Comparison of ENCODE assay signal across 15 mouse cellular contexts in the genomic region with DNA sequence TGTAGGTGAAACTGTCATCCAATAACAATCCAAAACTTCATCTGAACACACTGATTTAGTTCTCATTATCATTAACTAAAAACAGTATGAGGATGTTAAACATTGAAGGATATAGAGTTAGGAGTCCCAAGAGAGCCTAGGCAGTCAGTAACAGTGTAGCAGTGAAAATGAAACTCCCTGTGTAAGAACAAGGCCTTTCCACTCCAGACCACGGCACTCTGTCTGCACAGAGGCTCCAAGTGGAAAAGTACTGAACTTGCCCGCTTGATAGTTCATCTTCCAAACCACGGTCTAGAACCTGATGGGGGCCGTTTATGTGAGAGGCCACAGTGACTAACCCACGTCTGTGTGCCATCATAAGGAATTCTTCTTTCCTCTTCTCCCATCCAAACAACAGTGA.
A peak's percentile ranks its signal among the peaks of the same experiment; 100 is the strongest.
DNase-seq lines count a peak whose midpoint lies in the region; ATAC-seq and TF ChIP-seq lines count a peak whose summit lies in the region.
"Had no signal": no experiment of that assay in that cellular context is flagged by ENCODE, and none has a peak within 500 bp of the region (broad histone marks: within the 10 kb centered on the region; RNA-seq: fewer than 3 reads in every experiment).

No protein-coding gene starts in this region.

- intact Hi-C loops in gastrocnemius, adult 2 months (cut with DNase I), result no loop called here

- TF ChIP-seq EP300 in lung, postnatal 0 days (IDR thresholded peaks at IDR 0.05), result no peak

- H3K4me3 ChIP-seq in gastrocnemius, adult 2 months, result peak overlapping the region; percentile 63
- H3K4me3 ChIP-seq in lung, postnatal 0 days (ENCODE audit: low read depth, low read length), result no peak overlapping the region
- no peak overlapping the region for H3K4me3 ChIP-seq in small intestine, adult 2 months (ENCODE audit: low read depth, low read length)
- H3K4me3 ChIP-seq in midbrain, embryonic 10.5 days, result no peak overlapping the region
- H3K4me3 ChIP-seq: forebrain, embryonic 13.5 days; liver, embryonic 15.5 days; megakaryocyte, embryonic 14.5 days had no signal

- H3K27me3 ChIP-seq in lung, postnatal 0 days (replicated peaks; ENCODE audit: insufficient read depth, low read length), result no peaks in the 10 kb centered on the region
- H3K27me3 ChIP-seq in small intestine, adult 2 months (ENCODE audit: control insufficient read depth, insufficient read depth, low read length), result no peaks in the 10 kb centered on the region
- no peaks in the 10 kb centered on the region for H3K27me3 ChIP-seq in midbrain, embryonic 10.5 days (ENCODE audit: low read depth, poor library complexity, severe bottlenecking)
- H3K27me3 ChIP-seq: forebrain, embryonic 13.5 days; liver, embryonic 15.5 days; megakaryocyte, embryonic 14.5 days had no signal

- H3K4me1 ChIP-seq in lung, postnatal 0 days (ENCODE audit: insufficient read depth, low read depth, low read length), result no peaks in the 10 kb centered on the region
- H3K4me1 ChIP-seq in small intestine, adult 2 months (ENCODE audit: control insufficient read depth, insufficient read depth, insufficient read length, low read length), result peaks cover 12% of the 10 kb centered on the region; the same call in 1 of the 2 replicates
- H3K4me1 ChIP-seq in midbrain, embryonic 10.5 days, result no peaks in the 10 kb centered on the region
- H3K4me1 ChIP-seq: forebrain, embryonic 13.5 days; liver, embryonic 15.5 days; megakaryocyte, embryonic 14.5 days had no signal

- TF ChIP-seq POLR2A in small intestine, adult 2 months (IDR thresholded peaks at IDR 0.05; ENCODE audit: low read depth, low read length), result no peak

- no peaks in the 10 kb centered on the region for H3K9me3 ChIP-seq in lung, postnatal 0 days (ENCODE audit: low read length)
- H3K9me3 ChIP-seq in midbrain, embryonic 10.5 days (replicated peaks), result no peaks in the 10 kb centered on the region
- H3K9me3 ChIP-seq: forebrain, embryonic 13.5 days; liver, embryonic 15.5 days had no signal

- no peak for ATAC-seq in lung, postnatal 0 days
- ATAC-seq: forebrain, embryonic 13.5 days; hindbrain, postnatal 0 days had no signal

- no peak overlapping the region for H3K9ac ChIP-seq in lung, postnatal 0 days (replicated peaks; ENCODE audit: low read depth)
- H3K9ac ChIP-seq: forebrain, embryonic 13.5 days; liver, embryonic 15.5 days had no signal

- H3K27ac ChIP-seq in gastrocnemius, adult 2 months, result peak overlapping the region; percentile 84
- H3K27ac ChIP-seq in lung, postnatal 0 days (ENCODE audit: low read length), result peak overlapping the region; percentile 69; the same call in 1 of the 2 replicates
- peak overlapping the region; percentile 22 for H3K27ac ChIP-seq in small intestine, adult 2 months (ENCODE audit: insufficient read depth, low read depth, low read length)
- H3K27ac ChIP-seq in midbrain, embryonic 10.5 days (replicated peaks), result no peak overlapping the region
- H3K27ac ChIP-seq: forebrain, embryonic 13.5 days; hindbrain, postnatal 0 days; liver, embryonic 15.5 days had no signal

- no peak overlapping the region for H3K4me2 ChIP-seq in lung, postnatal 0 days (replicated peaks; ENCODE audit: low read depth, low read length)
- H3K4me2 ChIP-seq: forebrain, embryonic 13.5 days; liver, embryonic 15.5 days had no signal

- 77% methylated on average over 5 of the region's 5 CpGs for WGBS in lung, postnatal 0 days
- 64% methylated on average over 5 of the region's 5 CpGs for WGBS in small intestine, adult 2 months
- 91% methylated on average over 5 of the region's 5 CpGs for WGBS in midbrain, embryonic 10.5 days

- H3K36me3 ChIP-seq in lung, postnatal 0 days (ENCODE audit: insufficient read depth, low read length), result no peaks in the 10 kb centered on the region
- no peaks in the 10 kb centered on the region for H3K36me3 ChIP-seq in small intestine, adult 2 months (ENCODE audit: control insufficient read depth, insufficient read depth, low read length)
- no peaks in the 10 kb centered on the region for H3K36me3 ChIP-seq in midbrain, embryonic 10.5 days
- H3K36me3 ChIP-seq: liver, embryonic 15.5 days had no signal

- no peak for TF ChIP-seq CTCF in gastrocnemius, adult 2 months (IDR thresholded peaks at IDR 0.05)
- no peak for TF ChIP-seq CTCF in lung, postnatal 0 days (IDR thresholded peaks at IDR 0.05)
- no peak for TF ChIP-seq CTCF in small intestine, adult 2 months (IDR thresholded peaks at IDR 0.05; ENCODE audit: extremely low read depth, insufficient read length, insufficient replicate concordance, low read depth, low read length)

- no peak for DNase-seq in gastrocnemius, adult 2 months
- DNase-seq in gastrocnemius, postnatal 25 days, result no peak
- DNase-seq in lung, postnatal 0 days (ENCODE audit: low spot score), result no peak
- DNase-seq in lung, postnatal 10 days, result no peak
- DNase-seq in kidney, adult 9 months, result peak; percentile 42
- no peak for DNase-seq in midbrain, embryonic 10.5 days (ENCODE audit: low spot score)
- DNase-seq in layer of hippocampus, adult 9-11 months, result no peak
- DNase-seq: cerebellum, adult 8-10 months; gastrocnemius, postnatal 10 days; right cerebral cortex, postnatal 4 days had no signal
